Mouse (Mus musculus) ES-Bruce4 (cell line): Measurements from ENCODE around the gene Acta2.

ENCODE experiments used
- CTCF ChIP-seq: IDR thresholded peaks from one replicate; pipeline ENCODE4 v1.8.1; 2011; ENCODE audit warnings: low read depth, low read length
- POLR2A ChIP-seq: IDR thresholded peaks from one replicate; pipeline ENCODE4 v1.8.1; 2011; ENCODE audit warnings: low read length; ENCODE audit not compliant: insufficient read depth

GRCm38 (mm10) chr19:34278078-34278477 lies 22.7 kb upstream of the Acta2 start:
- TF ChIP-seq CTCF (no peak), POLR2A (no peak)
